Mouse (Mus musculus): ENCODE measurements around the gene Sema3d.

The Sema3d gene

GRCm38 (mm10) chr5:12583293-12583834 lies 200.2 kb downstream of the Sema3d start:
- in situ Hi-C loops (cut with MboI, MseI) = loop anchor here (10.0 kb wide), 1 partner anchor 1021 kb away; no protein-coding TSS in a partner anchor

- in situ Hi-C loops (cut with MboI, MseI) = loop anchor here (10.0 kb wide), 1 partner anchor 1020 kb away; no protein-coding TSS in a partner anchor
These were observed 201.7 kb downstream of the Sema3d start for GRCm38 (mm10) chr5:12584886-12585285.

DNA sequence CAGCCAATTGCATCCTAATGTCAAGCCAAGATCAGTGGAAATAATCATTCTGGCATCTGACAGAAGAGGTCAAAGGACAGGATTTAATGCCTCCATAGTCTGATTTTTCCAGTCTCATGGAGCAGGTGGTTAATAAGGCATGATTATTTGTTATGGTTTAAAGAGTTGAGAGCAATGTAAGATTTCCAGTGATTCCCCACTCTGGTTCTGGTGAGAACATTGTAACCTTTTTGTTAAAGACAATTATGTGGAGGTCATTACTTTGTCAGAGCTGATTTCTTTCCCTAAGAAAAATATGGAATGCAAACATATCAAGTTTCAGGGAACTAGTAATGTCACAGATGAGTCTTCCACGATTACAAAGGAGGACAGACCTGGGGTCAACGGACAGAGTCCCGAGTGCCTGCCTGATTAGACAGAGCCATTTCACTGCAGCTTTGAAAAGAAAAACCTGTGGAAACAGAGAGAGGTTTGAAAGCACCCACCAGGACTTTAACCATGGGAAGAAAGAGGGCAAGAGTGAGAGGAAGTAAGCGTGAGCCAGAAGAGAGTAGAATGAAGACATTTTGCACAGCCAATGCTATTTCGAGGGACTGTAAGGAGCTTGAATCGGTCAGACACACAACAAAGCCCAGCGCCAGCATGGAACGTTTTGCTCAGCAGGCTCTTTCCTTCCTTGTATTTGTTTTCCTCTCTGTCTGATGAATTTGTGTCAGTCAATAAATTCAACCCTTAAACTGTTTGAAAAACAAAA lies 251.2 kb downstream of the Sema3d start:
- in situ Hi-C loops (cut with MboI, MseI) = no loop called here

- in situ Hi-C loops (cut with MboI, MseI) = no loop called here
These were observed 254.7 kb downstream of the Sema3d start for GRCm38 (mm10) chr5:12637763-12638468.
